Mouse (Mus musculus): ENCODE results near the gene Zrsr2. TPM values are rescaled to one million over a fixed set of nuclear protein-coding genes. Genes with fewer than 3 reads are reported as not detected.

Gene Zrsr2
- polyA plus RNA-seq, 1 experiment from 2014 or later, result 70.3 TPM

GRCm38 (mm10) chrX:163938587-163938986 is 19.9 kb downstream of the Zrsr2 start:
- Histone ChIP-seq H3K36me3 (peaks cover 16% of the 10 kb centered on the region; the same call in 1 of the 2 replicates), H3K4me3 (no peak overlapping the region), H3K9ac (replicated peaks) (no peak overlapping the region), H3K27ac (replicated peaks) (no peak overlapping the region), H3K4me2 (replicated peaks) (no peak overlapping the region), H3K4me1 (no peaks in the 10 kb centered on the region), H3K27me3 (peaks cover 20% of the 10 kb centered on the region), H3K9me3 (no peaks in the 10 kb centered on the region)
- WGBS, result 93% methylated on average over 6 of the region's 6 CpGs
- no peak for ATAC-seq (ENCODE audit: low FRiP score, low read depth)

GRCm38 (mm10) chrX:163934731-163935130 is 23.7 kb downstream of the Zrsr2 start:
- Histone ChIP-seq H3K4me3 (no peak overlapping the region), H3K4me2 (replicated peaks) (no peak overlapping the region), H3K27ac (replicated peaks) (no peak overlapping the region), H3K9me3 (no peaks in the 10 kb centered on the region), H3K27me3 (peaks cover 14% of the 10 kb centered on the region), H3K36me3 (0 out of 2 replicates have a peak, but pooled peaks cover 4% of the 10 kb centered on the region), H3K9ac (replicated peaks) (no peak overlapping the region), H3K4me1 (no peaks in the 10 kb centered on the region)
- 83% methylated on average over 8 of the region's 8 CpGs for WGBS
- no peak for ATAC-seq (ENCODE audit: low FRiP score, low read depth)

- H3K36me3 ChIP-seq, result no peaks in the 10 kb centered on the region
Measured at GRCm38 (mm10) chrX:163929550-163929949, 28.9 kb downstream of the Zrsr2 start.

GRCm38 (mm10) chrX:163912791-163913190 is 45.7 kb downstream of the Zrsr2 start:
- Histone ChIP-seq H3K36me3 (peaks cover 6% of the 10 kb centered on the region; the same call in 1 of the 2 replicates), H3K9me3 (no peaks in the 10 kb centered on the region), H3K4me1 (no peaks in the 10 kb centered on the region), H3K4me3 (no peak overlapping the region), H3K4me2 (replicated peaks) (no peak overlapping the region), H3K9ac (replicated peaks) (no peak overlapping the region), H3K27ac (replicated peaks) (no peak overlapping the region), H3K27me3 (peaks cover 10% of the 10 kb centered on the region)
- ATAC-seq (ENCODE audit: low FRiP score, low read depth), result no peak

More at GRCm38 (mm10) chrX:163929550-163929949, 28.9 kb downstream of the Zrsr2 start:
- no peak for ATAC-seq (ENCODE audit: low FRiP score, low read depth)
- H3K4me2 ChIP-seq (replicated peaks), result no peak overlapping the region
- no peaks in the 10 kb centered on the region for H3K4me1 ChIP-seq
- H3K9ac ChIP-seq (replicated peaks), result no peak overlapping the region
- no peak overlapping the region for H3K4me3 ChIP-seq
- no peaks in the 10 kb centered on the region for H3K9me3 ChIP-seq
- peaks cover 4% of the 10 kb centered on the region; the same call in 1 of the 2 replicates for H3K27me3 ChIP-seq
- no peak overlapping the region for H3K27ac ChIP-seq (replicated peaks)

- Histone ChIP-seq H3K4me1 (no peaks in the 10 kb centered on the region), H3K27ac (replicated peaks) (peak overlapping the region; percentile 92), H3K9ac (replicated peaks) (peak overlapping the region; percentile 67), H3K27me3 (peaks cover 5% of the 10 kb centered on the region), H3K36me3 (0 out of 2 replicates have a peak, but pooled peaks cover 4% of the 10 kb centered on the region), H3K4me2 (replicated peaks) (peak overlapping the region; percentile 48), H3K4me3 (peak overlapping the region; percentile 64), H3K9me3 (no peaks in the 10 kb centered on the region)
- ATAC-seq (ENCODE audit: low FRiP score, low read depth), result peak; percentile 58
- 22% methylated on average over 34 of the region's 34 CpGs for WGBS
Measured at GRCm38 (mm10) chrX:163909381-163909780, 49.1 kb downstream of the Zrsr2 start.

- peaks cover 5% of the 10 kb centered on the region for H3K27me3 ChIP-seq
- H3K4me3 ChIP-seq, result peak within 1 kb of the TSS; percentile 64
- H3K4me2 ChIP-seq (replicated peaks), result peak within 1 kb of the TSS; percentile 53
- H3K27ac ChIP-seq (replicated peaks), result peak within 1 kb of the TSS; percentile 92
- H3K36me3 ChIP-seq, result 0 out of 2 replicates have a peak, but pooled peaks cover 4% of the 10 kb centered on the region
- H3K9ac ChIP-seq (replicated peaks), result peak within 1 kb of the TSS; percentile 67
- ATAC-seq (ENCODE audit: low FRiP score, low read depth), result peak; percentile 99
- WGBS, result 22% methylated on average over 76 of the region's 80 CpGs
- H3K4me1 ChIP-seq, result no peaks in the 10 kb centered on the region
- no peaks in the 10 kb centered on the region for H3K9me3 ChIP-seq
Measured at GRCm38 (mm10) chrX:163908337-163909250, 49.9 kb downstream of the Zrsr2 start, which contains the start of gene Ap1s2. Gene Ap1s2, plus strand, starts transcription at chrX:163909017.

- H3K9ac ChIP-seq (replicated peaks), result peak overlapping the region; percentile 37; the same call in 1 of the 2 replicates
- H3K4me1 ChIP-seq, result no peaks in the 10 kb centered on the region
- H3K4me3 ChIP-seq, result peak overlapping the region; percentile 64
- ATAC-seq (ENCODE audit: low FRiP score, low read depth), result no peak
- H3K36me3 ChIP-seq, result 0 out of 2 replicates have a peak, but pooled peaks cover 1% of the 10 kb centered on the region
- H3K27ac ChIP-seq (replicated peaks), result peak overlapping the region; percentile 92
- WGBS, result 30% methylated on average over 8 of the region's 8 CpGs
- peaks cover 6% of the 10 kb centered on the region for H3K27me3 ChIP-seq
- H3K4me2 ChIP-seq (replicated peaks), result peak overlapping the region; percentile 53
- no peaks in the 10 kb centered on the region for H3K9me3 ChIP-seq
Measured at GRCm38 (mm10) chrX:163908003-163908336, 50.5 kb downstream of the Zrsr2 start.

GRCm38 (mm10) chrX:163906861-163907260 is 51.6 kb downstream of the Zrsr2 start:
- 82% methylated on average over 2 of the region's 2 CpGs for WGBS
- Histone ChIP-seq H3K27me3 (peaks cover 8% of the 10 kb centered on the region; the same call in 1 of the 2 replicates), H3K9me3 (no peaks in the 10 kb centered on the region), H3K36me3 (no peaks in the 10 kb centered on the region), H3K4me3 (no peak overlapping the region), H3K9ac (replicated peaks) (no peak overlapping the region), H3K4me1 (no peaks in the 10 kb centered on the region), H3K27ac (replicated peaks) (no peak overlapping the region), H3K4me2 (replicated peaks) (no peak overlapping the region)
- no peak for ATAC-seq (ENCODE audit: low FRiP score, low read depth)

- 69% methylated on average over 5 of the region's 5 CpGs for WGBS
Measured at GRCm38 (mm10) chrX:163899431-163900020, 58.9 kb downstream of the Zrsr2 start.

GRCm38 (mm10) chrX:163897354-163897753 is 61.1 kb downstream of the Zrsr2 start:
- H3K4me3 ChIP-seq, result no peak overlapping the region
- no peaks in the 10 kb centered on the region for H3K9me3 ChIP-seq
- WGBS, result 63% methylated on average over 1 of the region's 1 CpGs
- no peak overlapping the region for H3K9ac ChIP-seq (replicated peaks)
- H3K4me1 ChIP-seq, result no peaks in the 10 kb centered on the region
- peaks cover 22% of the 10 kb centered on the region; the same call in 1 of the 2 replicates for H3K27me3 ChIP-seq
- H3K36me3 ChIP-seq, result no peaks in the 10 kb centered on the region
- no peak overlapping the region for H3K4me2 ChIP-seq (replicated peaks)
- ATAC-seq (ENCODE audit: low FRiP score, low read depth), result no peak
- H3K27ac ChIP-seq (replicated peaks), result no peak overlapping the region

More at GRCm38 (mm10) chrX:163899431-163900020, 58.9 kb downstream of the Zrsr2 start:
- no peak overlapping the region for H3K4me3 ChIP-seq
- H3K9ac ChIP-seq (replicated peaks), result no peak overlapping the region
- no peak overlapping the region for H3K27ac ChIP-seq (replicated peaks)
- no peak overlapping the region for H3K4me2 ChIP-seq (replicated peaks)
- H3K27me3 ChIP-seq, result peaks cover 31% of the 10 kb centered on the region; the same call in 1 of the 2 replicates
- no peaks in the 10 kb centered on the region for H3K4me1 ChIP-seq
- no peaks in the 10 kb centered on the region for H3K9me3 ChIP-seq
- no peaks in the 10 kb centered on the region for H3K36me3 ChIP-seq
- no peak for ATAC-seq (ENCODE audit: low FRiP score, low read depth)

GRCm38 (mm10) chrX:163885539-163885981 is 72.9 kb downstream of the Zrsr2 start:
- H3K9me3 ChIP-seq, result no peaks in the 10 kb centered on the region
- H3K27me3 ChIP-seq, result peaks cover 25% of the 10 kb centered on the region; the same call in 1 of the 2 replicates
- no peaks in the 10 kb centered on the region for H3K36me3 ChIP-seq
- H3K4me3 ChIP-seq, result no peak overlapping the region
- no peak overlapping the region for H3K4me2 ChIP-seq (replicated peaks)
- no peak overlapping the region for H3K27ac ChIP-seq (replicated peaks)
- H3K4me1 ChIP-seq, result no peaks in the 10 kb centered on the region
- ATAC-seq (ENCODE audit: low FRiP score, low read depth), result peak; percentile 93
- 59% methylated on average over 4 of the region's 4 CpGs for WGBS
- no peak overlapping the region for H3K9ac ChIP-seq (replicated peaks)

Measured in midbrain, embryonic 12.5 days (tissue).